Mouse (Mus musculus): ENCODE measurements around the gene Gbp5. TPM values are rescaled to one million over a fixed set of nuclear protein-coding genes. Genes with fewer than 3 reads are reported as not detected.
"Not testable (repeated sequence)": the region's sequence is repeated elsewhere in the genome, so short reads cannot be mapped to it uniquely, and the experiment has no call there.

Gbp5 gene
- total RNA-seq, 1 experiment from 2014 or later = 16.9 TPM

- no peak for ATAC-seq (replicated peaks; ENCODE audit: insufficient number of reproducible peaks, low FRiP score, low TSS enrichment, poor library complexity, severe bottlenecking)
These were observed 39.4 kb downstream of the Gbp5 start for GRCm38 (mm10) chr3:142533185-142533584.

- no peak for ATAC-seq (replicated peaks; ENCODE audit: insufficient number of reproducible peaks, low FRiP score, low TSS enrichment, poor library complexity, severe bottlenecking)
These were observed 41.9 kb downstream of the Gbp5 start for GRCm38 (mm10) chr3:142535667-142536066.

- no peak for ATAC-seq (replicated peaks; ENCODE audit: insufficient number of reproducible peaks, low FRiP score, low TSS enrichment, poor library complexity, severe bottlenecking)
These were observed 47.6 kb downstream of the Gbp5 start for GRCm38 (mm10) chr3:142541391-142541790.

GRCm38 (mm10) chr3:142542776-142543175 is 49.0 kb downstream of the Gbp5 start:
- not testable (repeated sequence) for ATAC-seq (replicated peaks; ENCODE audit: insufficient number of reproducible peaks, low FRiP score, low TSS enrichment, poor library complexity, severe bottlenecking)

- ATAC-seq (replicated peaks; ENCODE audit: insufficient number of reproducible peaks, low FRiP score, low TSS enrichment, poor library complexity, severe bottlenecking) = no peak
These were observed 52.9 kb downstream of the Gbp5 start for GRCm38 (mm10) chr3:142546690-142547089.

- ATAC-seq (replicated peaks; ENCODE audit: insufficient number of reproducible peaks, low FRiP score, low TSS enrichment, poor library complexity, severe bottlenecking) = no peak
These were observed 56.4 kb downstream of the Gbp5 start for GRCm38 (mm10) chr3:142550052-142550676.

GRCm38 (mm10) chr3:142554601-142555000 is 60.8 kb downstream of the Gbp5 start:
- no peak for ATAC-seq (replicated peaks; ENCODE audit: insufficient number of reproducible peaks, low FRiP score, low TSS enrichment, poor library complexity, severe bottlenecking)

GRCm38 (mm10) chr3:142555623-142556022 is 61.8 kb downstream of the Gbp5 start:
- ATAC-seq (replicated peaks; ENCODE audit: insufficient number of reproducible peaks, low FRiP score, low TSS enrichment, poor library complexity, severe bottlenecking) = no peak

GRCm38 (mm10) chr3:142559632-142560228 is 66.0 kb downstream of the Gbp5 start, which contains the start of gene Gbp3:
Gene Gbp3, plus strand, starts transcription at chr3:142560026.
- no peak for ATAC-seq (replicated peaks; ENCODE audit: insufficient number of reproducible peaks, low FRiP score, low TSS enrichment, poor library complexity, severe bottlenecking)

GRCm38 (mm10) chr3:142560296-142560948 is 66.6 kb downstream of the Gbp5 start:
- ATAC-seq (replicated peaks; ENCODE audit: insufficient number of reproducible peaks, low FRiP score, low TSS enrichment, poor library complexity, severe bottlenecking) = peak; percentile 83

GRCm38 (mm10) chr3:142561045-142561646 is 67.4 kb downstream of the Gbp5 start:
- ATAC-seq (replicated peaks; ENCODE audit: insufficient number of reproducible peaks, low FRiP score, low TSS enrichment, poor library complexity, severe bottlenecking) = 0 out of 2 replicates have a peak, but pooled peaks have one; percentile 1

GRCm38 (mm10) chr3:142561666-142562065 is 67.9 kb downstream of the Gbp5 start:
- ATAC-seq (replicated peaks; ENCODE audit: insufficient number of reproducible peaks, low FRiP score, low TSS enrichment, poor library complexity, severe bottlenecking) = no peak

GRCm38 (mm10) chr3:142567490-142567889 is 73.7 kb downstream of the Gbp5 start:
- not testable (repeated sequence) for ATAC-seq (replicated peaks; ENCODE audit: insufficient number of reproducible peaks, low FRiP score, low TSS enrichment, poor library complexity, severe bottlenecking)

GRCm38 (mm10) chr3:142570738-142571137 is 77.0 kb downstream of the Gbp5 start:
- ATAC-seq (replicated peaks; ENCODE audit: insufficient number of reproducible peaks, low FRiP score, low TSS enrichment, poor library complexity, severe bottlenecking) = no peak

Other genes with a start within 250 kb of the Gbp5 start
- gene Pdlim5, start 98.3 kb upstream of the Gbp5 start, total RNA-seq (2017) = 80.8 to 104 TPM (median 80.9 TPM) in 3 replicates
- gene Gbp7, start 36.4 kb downstream of the Gbp5 start, total RNA-seq (2017) = 13.6 to 60.0 TPM (median 22.9 TPM) in 3 replicates
- gene Gbp3, start 66.0 kb downstream of the Gbp5 start, total RNA-seq (2017) = 30.7 to 52.2 TPM (median 39.1 TPM) in 3 replicates
- 0.29 to 0.64 TPM in 2 of 3 replicates, not detected in the other for gene Gbp2b, start 100.9 kb downstream of the Gbp5 start, total RNA-seq (2017)
- 46.6 to 64.4 TPM (median 57.1 TPM) in 3 replicates for gene Gbp2, start 126.6 kb downstream of the Gbp5 start, total RNA-seq (2017)
- gene Kyat3, start 207.1 kb downstream of the Gbp5 start, total RNA-seq (2017) = 1.1 to 5.1 TPM (median 2.5 TPM) in 3 replicates